Mouse (Mus musculus) neural tube, embryonic 12.5 days (tissue): ENCODE results near the gene Vat1. TPM values are rescaled to one million over a fixed set of nuclear protein-coding genes. Genes with fewer than 3 reads are reported as not detected.
"Not testable (repeated sequence)": the region's sequence is repeated elsewhere in the genome, so short reads cannot be mapped to it uniquely, and the experiment has no call there.

ENCODE experiments used
- ATAC-seq: fragments of 200-750 bp; cut with Nextera tagmentation; 2 replicates; pipeline ENCODE4 v1.8.0; 2017; ENCODE audit warnings: low read depth, mild to moderate bottlenecking, moderate TSS enrichment, moderate library complexity; ENCODE audit not compliant: low FRiP score
- H3K27ac ChIP-seq: fragments of 300-500 bp; sonication (generic); 2 replicates; pipeline ENCODE4 v1.5.1; 2016
- H3K27me3 ChIP-seq: fragments of 300-500 bp; sonication (generic); replicated peaks from 2 replicates; pipeline ENCODE4 v1.6.1; 2016; ENCODE audit warnings: mild to moderate bottlenecking
- H3K36me3 ChIP-seq: fragments of 300-500 bp; sonication (generic); 2 replicates; pipeline ENCODE4 v1.6.1; 2016; ENCODE audit warnings: mild to moderate bottlenecking
- H3K4me1 ChIP-seq: fragments of 300-500 bp; sonication (generic); 2 replicates; pipeline ENCODE4 v1.6.1; 2016
- H3K4me2 ChIP-seq: fragments of 300-500 bp; sonication (generic); replicated peaks from 2 replicates; pipeline ENCODE4 v1.6.1; 2016; ENCODE audit warnings: mild to moderate bottlenecking
- H3K4me3 ChIP-seq: fragments of 300-500 bp; sonication (generic); 2 replicates; pipeline ENCODE4 v1.5.1; 2016
- H3K9ac ChIP-seq: fragments of 300-500 bp; sonication (generic); 2 replicates; pipeline ENCODE4 v1.6.1; 2016; ENCODE audit warnings: mild to moderate bottlenecking
- H3K9me3 ChIP-seq: fragments of 300-500 bp; sonication (generic); 2 replicates; pipeline ENCODE4 v1.6.1; 2016; ENCODE audit warnings: mild to moderate bottlenecking
- WGBS: fragments of 180-500 bp; shearing (Covaris S2); methylation state at CpG from one replicate; pipeline ENCODE4 v1.1.7; 2016; 5-methylcytosine and 5-hydroxymethylcytosine counted together
- polyA plus RNA-seq: library from polyadenylated mRNA; unstranded; fragments of >200 nt; fragmentation: Nextera tagmentation; extraction: Ambion mirVana; gene quantifications from 2 replicates; pipeline ENCODE4 v1.2.1, GENCODE M21; 2016

Vat1 gene
- polyA plus RNA-seq, 1 experiment from 2014 or later, result 71.6 TPM

GRCm38 (mm10) chr11:101449596-101449995 lies 16.4 kb downstream of the Vat1 start:
- not testable (repeated sequence) for H3K9me3 ChIP-seq, H3K9ac ChIP-seq, H3K4me2 ChIP-seq, H3K27ac ChIP-seq, H3K27me3 ChIP-seq, ATAC-seq, H3K4me3 ChIP-seq, H3K4me1 ChIP-seq
- 93% methylated on average over 4 of the region's 4 CpGs for WGBS
- peaks cover 14% of the 10 kb centered on the region for H3K36me3 ChIP-seq

GRCm38 (mm10) chr11:101448899-101449298 lies 17.1 kb downstream of the Vat1 start:
- 0 out of 2 replicates have a peak overlapping the region, but pooled peaks have one; percentile 9 for H3K4me2 ChIP-seq
- peaks cover 21% of the 10 kb centered on the region for H3K36me3 ChIP-seq
- peaks cover 8% of the 10 kb centered on the region for H3K4me1 ChIP-seq
- no peaks in the 10 kb centered on the region for H3K27me3 ChIP-seq
- no peak overlapping the region for H3K4me3 ChIP-seq
- no peak overlapping the region for H3K27ac ChIP-seq
- no peaks in the 10 kb centered on the region for H3K9me3 ChIP-seq
- no peak overlapping the region for H3K9ac ChIP-seq
- 80% methylated on average over 4 of the region's 4 CpGs for WGBS
- no peak for ATAC-seq

GRCm38 (mm10) chr11:101448274-101448746 lies 17.7 kb downstream of the Vat1 start, which contains the start of gene Ifi35:
TSS of gene Ifi35 (plus strand) at chr11:101448407.
- Histone ChIP-seq H3K9me3 (no peaks in the 10 kb centered on the region), H3K9ac (no peak within 1 kb of the TSS), H3K27ac (no peak within 1 kb of the TSS), H3K4me3 (0 out of 2 replicates have a peak within 1 kb of the TSS, but pooled peaks have one; percentile 5), H3K4me1 (peaks cover 14% of the 10 kb centered on the region), H3K36me3 (peaks cover 26% of the 10 kb centered on the region), H3K4me2 (peak within 1 kb of the TSS; percentile 30), H3K27me3 (no peaks in the 10 kb centered on the region)
- 34% methylated on average over 10 of the region's 10 CpGs for WGBS
- ATAC-seq, result no peak

- Histone ChIP-seq H3K36me3 (peaks cover 26% of the 10 kb centered on the region), H3K4me1 (peaks cover 17% of the 10 kb centered on the region), H3K4me2 (no peak overlapping the region), H3K4me3 (no peak overlapping the region), H3K9ac (no peak overlapping the region), H3K27ac (no peak overlapping the region), H3K27me3 (no peaks in the 10 kb centered on the region), H3K9me3 (no peaks in the 10 kb centered on the region)
- no peak for ATAC-seq
- 94% methylated on average over 5 of the region's 5 CpGs for WGBS
Observed at GRCm38 (mm10) chr11:101447786-101448185, 18.2 kb downstream of the Vat1 start.

GRCm38 (mm10) chr11:101446860-101447259 lies 19.2 kb downstream of the Vat1 start:
- H3K4me2 ChIP-seq, H3K9ac ChIP-seq, H3K27ac ChIP-seq, ATAC-seq, H3K27me3 ChIP-seq, H3K9me3 ChIP-seq, H3K4me3 ChIP-seq: not testable (repeated sequence)
- Histone ChIP-seq H3K4me1 (peaks cover 17% of the 10 kb centered on the region), H3K36me3 (peaks cover 26% of the 10 kb centered on the region)
- 90% methylated on average over 8 of the region's 8 CpGs for whole genome bisulfite sequencing

- no peak for ATAC-seq
- Histone ChIP-seq H3K9me3 (no peaks in the 10 kb centered on the region), H3K27ac (no peak overlapping the region), H3K9ac (no peak overlapping the region), H3K4me3 (no peak overlapping the region), H3K4me2 (no peak overlapping the region), H3K27me3 (no peaks in the 10 kb centered on the region), H3K36me3 (peaks cover 26% of the 10 kb centered on the region), H3K4me1 (peaks cover 17% of the 10 kb centered on the region)
- 88% methylated on average over 1 of the region's 1 CpGs for WGBS
Observed at GRCm38 (mm10) chr11:101446319-101446718, 19.7 kb downstream of the Vat1 start.

- H3K4me3 ChIP-seq, result peak overlapping the region; percentile 79
- H3K27ac ChIP-seq, result peak overlapping the region; percentile 89
- WGBS, result 2% methylated on average over 14 of the region's 14 CpGs
- peaks cover 26% of the 10 kb centered on the region for H3K36me3 ChIP-seq
- H3K9ac ChIP-seq, result peak overlapping the region; percentile 89
- peaks cover 17% of the 10 kb centered on the region for H3K4me1 ChIP-seq
- no peaks in the 10 kb centered on the region for H3K9me3 ChIP-seq
- no peak for ATAC-seq
- no peaks in the 10 kb centered on the region for H3K27me3 ChIP-seq
- peak overlapping the region; percentile 87 for H3K4me2 ChIP-seq
Observed at GRCm38 (mm10) chr11:101442760-101443159, 23.3 kb downstream of the Vat1 start.

- under 1% methylated on average over 42 of the region's 42 CpGs for WGBS
- ATAC-seq, result peak; percentile 100
- H3K27ac ChIP-seq, result peak within 1 kb of the TSS; percentile 89
- peaks cover 26% of the 10 kb centered on the region for H3K36me3 ChIP-seq
- no peaks in the 10 kb centered on the region for H3K27me3 ChIP-seq
- H3K4me2 ChIP-seq, result peak within 1 kb of the TSS; percentile 87
- peak within 1 kb of the TSS; percentile 89 for H3K9ac ChIP-seq
- peaks cover 17% of the 10 kb centered on the region for H3K4me1 ChIP-seq
- peak within 1 kb of the TSS; percentile 79 for H3K4me3 ChIP-seq
- no peaks in the 10 kb centered on the region for H3K9me3 ChIP-seq
Observed at GRCm38 (mm10) chr11:101442127-101442693, 23.8 kb downstream of the Vat1 start, which contains the start of gene Rpl27. TSS of gene Rpl27 (plus strand) at chr11:101442298.

- not testable (repeated sequence) for H3K9me3 ChIP-seq, ATAC-seq, H3K27ac ChIP-seq, H3K27me3 ChIP-seq
- 38% methylated on average over 15 of the region's 15 CpGs for WGBS
- peak overlapping the region; percentile 50 for H3K4me2 ChIP-seq
- H3K36me3 ChIP-seq, result peaks cover 26% of the 10 kb centered on the region
- 0 out of 2 replicates have a peak overlapping the region, but pooled peaks have one; percentile 26 for H3K9ac ChIP-seq
- peaks cover 17% of the 10 kb centered on the region for H3K4me1 ChIP-seq
- peak overlapping the region; percentile 20; the same call in 1 of the 2 replicates for H3K4me3 ChIP-seq
Observed at GRCm38 (mm10) chr11:101441450-101442126, 24.4 kb downstream of the Vat1 start.

- H3K27me3 ChIP-seq, H3K9me3 ChIP-seq, H3K9ac ChIP-seq: not testable (repeated sequence)
Observed at GRCm38 (mm10) chr11:101438006-101438405, 28.0 kb downstream of the Vat1 start.

GRCm38 (mm10) chr11:101436916-101437315 lies 29.1 kb downstream of the Vat1 start:
- Histone ChIP-seq H3K4me2 (no peak overlapping the region), H3K27me3 (no peaks in the 10 kb centered on the region), H3K27ac (no peak overlapping the region), H3K9ac (no peak overlapping the region), H3K4me3 (no peak overlapping the region), H3K36me3 (peaks cover 37% of the 10 kb centered on the region), H3K4me1 (no peaks in the 10 kb centered on the region), H3K9me3 (no peaks in the 10 kb centered on the region)
- 43% methylated on average over 4 of the region's 4 CpGs for WGBS
- ATAC-seq, result no peak

More at GRCm38 (mm10) chr11:101438006-101438405, 28.0 kb downstream of the Vat1 start:
- not testable (repeated sequence) for ATAC-seq, H3K4me2 ChIP-seq, H3K4me1 ChIP-seq, H3K27ac ChIP-seq, H3K4me3 ChIP-seq
- 52% methylated on average over 3 of the region's 3 CpGs for WGBS
- peaks cover 30% of the 10 kb centered on the region for H3K36me3 ChIP-seq

GRCm38 (mm10) chr11:101435831-101436230 lies 30.2 kb downstream of the Vat1 start:
- Histone ChIP-seq H3K9me3 (no peaks in the 10 kb centered on the region), H3K27ac (no peak overlapping the region), H3K4me3 (no peak overlapping the region), H3K4me1 (no peaks in the 10 kb centered on the region), H3K9ac (no peak overlapping the region), H3K4me2 (no peak overlapping the region), H3K27me3 (no peaks in the 10 kb centered on the region), H3K36me3 (peaks cover 48% of the 10 kb centered on the region)
- no peak for ATAC-seq
- WGBS, result 87% methylated on average over 4 of the region's 4 CpGs
